Mouse (Mus musculus) G1E (cell line): ENCODE results near the gene Nt5c3. TPM values are rescaled to one million over a fixed set of nuclear protein-coding genes. Genes with fewer than 3 reads are reported as not detected.

Experiments
- ATAC-seq: 2 replicates; pipeline ENCODE4 v1.8.0; 2016; ENCODE audit warnings: mild to moderate bottlenecking; ENCODE audit not compliant: insufficient number of reproducible peaks, poor library complexity, low FRiP score, severe bottlenecking; ENCODE audit errors: extremely low read depth
- DNase-seq: peaks from one replicate; pipeline ENCODE4 v3.0.0; 2012; ENCODE audit warnings: low spot score
- H3K27me3 ChIP-seq: 2 replicates; pipeline ENCODE4 v1.6.1; 2012; ENCODE audit warnings: mild to moderate bottlenecking, low read length, inconsistent platforms; ENCODE audit not compliant: insufficient read depth
- H3K36me3 ChIP-seq: replicated peaks from 2 replicates; pipeline ENCODE3; 2012; ENCODE audit warnings: mild to moderate bottlenecking, inconsistent platforms
- H3K4me1 ChIP-seq: 2 replicates; pipeline ENCODE4 v1.6.1; 2012; ENCODE audit warnings: low read depth, low read length, inconsistent platforms, mixed read lengths; ENCODE audit not compliant: insufficient read depth
- H3K4me3 ChIP-seq: 2 replicates; pipeline ENCODE4 v1.5.1; 2012; ENCODE audit warnings: low read depth, mild to moderate bottlenecking, inconsistent platforms, low read length, moderate library complexity, mixed read lengths
- H3K9me3 ChIP-seq: replicated peaks from 2 replicates; pipeline ENCODE4 v1.6.1; 2012; ENCODE audit warnings: inconsistent platforms
- CTCF ChIP-seq: IDR thresholded peaks from 2 replicates; pipeline ENCODE4 v1.5.1; 2012; ENCODE audit warnings: low read depth, low read length, inconsistent platforms, mixed read lengths
- GATA1 ChIP-seq: IDR thresholded peaks from 2 replicates; pipeline ENCODE4 v1.6.1; 2012; ENCODE audit warnings: borderline replicate concordance, low read length, inconsistent platforms, mixed read lengths
- GATA2 ChIP-seq: IDR thresholded peaks from 2 replicates; pipeline ENCODE4 v1.6.1; 2012; ENCODE audit warnings: low read depth, low read length, inconsistent platforms, borderline replicate concordance
- POLR2AphosphoS5 ChIP-seq: IDR thresholded peaks from 2 replicates; pipeline ENCODE4 v1.6.1; 2012; ENCODE audit warnings: low read depth, low read length, inconsistent platforms; ENCODE audit not compliant: insufficient replicate concordance
- TAL1 ChIP-seq: conservative IDR thresholded peaks from 2 replicates; pipeline ENCODE4 v1.6.1; 2012; ENCODE audit warnings: low read depth, low read length, inconsistent platforms, mixed read lengths
- polyA plus RNA-seq: library from polyadenylated mRNA; stranded (reverse); fragments of >175 nt; gene quantifications from 2 replicates; pipeline ENCODE4 v1.2.3, GENCODE M21; 2012
- total RNA-seq, 2 experiments: library from RNA; stranded (forward) in 1 of 2; stranded (reverse) in 1 of 2; fragments of 200-1000 nt in 1 of 2; fragments of >200 nt in 1 of 2; fragmentation: Nextera tagmentation in 1 of 2; gene quantifications; 2 replicates each; pipeline ENCODE4 v1.2.3; 2014 to 2017

Nt5c3 gene
- total and polyA plus RNA-seq, 3 experiments: 122 to 317 (median 280) TPM

DNA sequence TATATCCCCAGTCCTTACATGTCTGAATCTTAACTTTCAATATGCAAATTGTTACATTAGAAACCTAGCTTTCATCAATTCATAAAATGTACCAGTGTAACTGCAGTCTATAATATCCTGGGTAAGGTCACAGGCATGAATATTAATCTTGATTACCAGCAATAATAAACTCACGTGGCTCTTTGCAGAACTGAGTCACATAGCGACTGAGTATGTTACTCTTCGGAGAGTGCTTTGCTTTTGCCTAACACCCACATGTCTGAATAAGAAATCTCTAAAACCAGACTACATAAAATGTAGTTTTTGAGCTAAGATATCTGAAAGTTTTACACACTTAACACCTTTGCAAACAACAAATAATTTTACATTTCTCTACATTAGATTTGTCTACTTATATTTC lies 22.4 kb downstream of the Nt5c3 start:
- DNase-seq (no peak), ATAC-seq (no peak)
- Histone ChIP-seq H3K36me3 (peaks cover 43% of the 10 kb centered on the region), H3K27me3 (no peaks in the 10 kb centered on the region), H3K4me1 (peaks cover 78% of the 10 kb centered on the region), H3K4me3 (peak overlapping the region; percentile 65), H3K9me3 (no peaks in the 10 kb centered on the region)
- TF ChIP-seq TAL1 (no peak), GATA2 (no peak), CTCF (no peak), GATA1 (no peak), POLR2AphosphoS5 (no peak)

- H3K4me1 ChIP-seq: peaks cover 69% of the 10 kb centered on the region
- no peak for DNase-seq
- peaks cover 42% of the 10 kb centered on the region for H3K36me3 ChIP-seq
- TF ChIP-seq CTCF: no peak
- no peak for TF ChIP-seq GATA1
- no peak for TF ChIP-seq TAL1
- no peak for TF ChIP-seq POLR2AphosphoS5
- TF ChIP-seq GATA2: no peak
- H3K27me3 ChIP-seq: no peaks in the 10 kb centered on the region
- no peaks in the 10 kb centered on the region for H3K9me3 ChIP-seq
- H3K4me3 ChIP-seq: peak overlapping the region; percentile 9; the same call in 1 of the 2 replicates
- ATAC-seq: no peak
These were observed 24.1 kb downstream of the Nt5c3 start for GRCm38 (mm10) chr6:56899601-56900000.

- H3K4me1 ChIP-seq: peaks cover 9% of the 10 kb centered on the region
- no peak for ATAC-seq
- no peaks in the 10 kb centered on the region for H3K9me3 ChIP-seq
- H3K27me3 ChIP-seq: no peaks in the 10 kb centered on the region
- no peak for DNase-seq
- no peak for TF ChIP-seq GATA2
- TF ChIP-seq TAL1: no peak
- no peak for TF ChIP-seq CTCF
- TF ChIP-seq POLR2AphosphoS5: no peak
- TF ChIP-seq GATA1: no peak
- H3K4me3 ChIP-seq: no peak overlapping the region
- H3K36me3 ChIP-seq: peaks cover 81% of the 10 kb centered on the region
These were observed 33.0 kb downstream of the Nt5c3 start for GRCm38 (mm10) chr6:56890762-56891161.

GRCm38 (mm10) chr6:56888561-56888960 lies 35.2 kb downstream of the Nt5c3 start:
- H3K27me3 ChIP-seq: no peaks in the 10 kb centered on the region

GRCm38 (mm10) chr6:56879352-56879955 lies 44.3 kb downstream of the Nt5c3 start:
- H3K27me3 ChIP-seq: no peaks in the 10 kb centered on the region
- no peak overlapping the region for H3K4me3 ChIP-seq
- DNase-seq (peak; percentile 9), ATAC-seq (peak; percentile 85)
- peaks cover 18% of the 10 kb centered on the region for H3K4me1 ChIP-seq
- TF ChIP-seq GATA2 (no peak), POLR2AphosphoS5 (0 out of 2 replicates have a peak, but pooled peaks have one; percentile 74), CTCF (no peak)
- no peaks in the 10 kb centered on the region for H3K9me3 ChIP-seq
- peaks cover 50% of the 10 kb centered on the region for H3K36me3 ChIP-seq

More at GRCm38 (mm10) chr6:56888561-56888960, 35.2 kb downstream of the Nt5c3 start:
- Histone ChIP-seq H3K36me3 (peaks cover 86% of the 10 kb centered on the region), H3K4me3 (no peak overlapping the region), H3K4me1 (peaks cover 3% of the 10 kb centered on the region; the same call in 1 of the 2 replicates), H3K9me3 (no peaks in the 10 kb centered on the region)
- no peak for DNase-seq
- ATAC-seq: no peak; the same call in 1 of the 2 replicates
- TF ChIP-seq GATA1 (no peak), GATA2 (no peak)

DNA sequence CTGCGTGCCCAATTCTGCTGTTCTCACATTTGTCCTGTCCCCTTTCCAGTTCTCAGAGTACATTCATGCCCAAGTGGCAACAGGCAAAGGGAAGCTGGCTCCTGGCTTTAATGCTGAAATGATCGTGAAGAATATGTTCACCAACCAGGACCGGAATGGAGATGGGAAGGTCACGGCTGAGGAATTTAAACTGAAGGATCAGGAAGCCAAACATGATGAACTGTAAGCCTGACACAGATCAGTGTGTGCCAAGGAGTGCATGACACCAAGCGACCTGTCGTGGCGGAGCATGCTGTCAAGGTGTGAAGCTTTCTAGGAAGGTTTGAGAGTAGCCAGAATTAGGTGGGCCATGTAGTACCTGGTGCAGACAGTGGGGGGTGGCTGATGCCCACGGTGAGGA lies 45.7 kb downstream of the Nt5c3 start:
- DNase-seq (no peak), ATAC-seq (no peak)
- peak; percentile 59; the same call in 1 of the 2 replicates for TF ChIP-seq POLR2AphosphoS5
- TF ChIP-seq TAL1: no peak
- 0 out of 2 replicates have a peak, but pooled peaks have one; percentile 14 for TF ChIP-seq CTCF
- no peak for TF ChIP-seq GATA1

GRCm38 (mm10) chr6:56876870-56877269 lies 46.9 kb downstream of the Nt5c3 start:
- Histone ChIP-seq H3K4me1 (peaks cover 18% of the 10 kb centered on the region), H3K27me3 (peaks cover 7% of the 10 kb centered on the region; the same call in 1 of the 2 replicates), H3K4me3 (no peak overlapping the region), H3K36me3 (peaks cover 25% of the 10 kb centered on the region), H3K9me3 (no peaks in the 10 kb centered on the region)
- DNase-seq: no peak
- TF ChIP-seq GATA1 (no peak), CTCF (no peak), POLR2AphosphoS5 (no peak), GATA2 (no peak), TAL1 (no peak)
- no peak for ATAC-seq

More for the DNA sequence above, 45.7 kb downstream of the Nt5c3 start:
- Histone ChIP-seq H3K4me3 (no peak overlapping the region), H3K4me1 (peaks cover 18% of the 10 kb centered on the region), H3K9me3 (no peaks in the 10 kb centered on the region), H3K36me3 (peaks cover 36% of the 10 kb centered on the region), H3K27me3 (peaks cover 4% of the 10 kb centered on the region; the same call in 1 of the 2 replicates)
